Mouse (Mus musculus) cerebellum, adult 2 months (tissue): ENCODE measurements around the gene Rasl10b.

ENCODE experiments used
- CTCF ChIP-seq: fragments of 200-500 bp; IDR thresholded peaks from 2 replicates; pipeline ENCODE4 v1.5.1; 2011; ENCODE audit warnings: low read depth, mild to moderate bottlenecking, control low read depth, low read length, moderate library complexity, borderline replicate concordance; ENCODE audit not compliant: insufficient read depth
- POLR2A ChIP-seq: fragments of 200-500 bp; IDR thresholded peaks from 2 replicates; pipeline ENCODE4 v1.6.1; 2011; ENCODE audit warnings: low read length, control low read depth, borderline replicate concordance; ENCODE audit not compliant: insufficient read depth

- TF ChIP-seq CTCF, result no peak
- no peak for TF ChIP-seq POLR2A
These were observed 905 bp downstream of the Rasl10b start for GRCm38 (mm10) chr11:83409792-83410291.
